Mouse (Mus musculus) heart, embryonic 15.5 days (tissue): ENCODE measurements around the gene Fnip2. TPM values are rescaled to one million over a fixed set of nuclear protein-coding genes. Genes with fewer than 3 reads are reported as not detected.

Source experiments
- ATAC-seq: fragments of 200-750 bp; cut with Nextera tagmentation; replicated peaks from 2 replicates; pipeline ENCODE4 v1.8.0; 2017; ENCODE audit warnings: low read depth, moderate TSS enrichment; ENCODE audit not compliant: insufficient number of reproducible peaks, insufficient read depth, low FRiP score
- H3K27ac ChIP-seq: fragments of 300-500 bp; sonication (generic); 2 replicates; pipeline ENCODE4 v1.5.1; 2015; ENCODE audit warnings: mild to moderate bottlenecking, inconsistent platforms
- H3K27me3 ChIP-seq: fragments of 300-500 bp; sonication (generic); 2 replicates; pipeline ENCODE4 v1.6.1; 2015; ENCODE audit warnings: inconsistent platforms
- H3K36me3 ChIP-seq: fragments of 300-500 bp; sonication (generic); 2 replicates; pipeline ENCODE4 v1.6.1; 2015; ENCODE audit warnings: mild to moderate bottlenecking, inconsistent platforms
- H3K4me1 ChIP-seq: fragments of 300-500 bp; sonication (generic); replicated peaks from 2 replicates; pipeline ENCODE4 v1.6.1; 2015; ENCODE audit warnings: inconsistent platforms
- H3K4me2 ChIP-seq: fragments of 300-500 bp; sonication (generic); 2 replicates; pipeline ENCODE4 v1.6.1; 2015; ENCODE audit warnings: inconsistent platforms, mild to moderate bottlenecking, moderate library complexity
- H3K4me3 ChIP-seq: fragments of 300-500 bp; sonication (generic); 2 replicates; pipeline ENCODE4 v1.5.1; 2015; ENCODE audit warnings: mild to moderate bottlenecking, inconsistent platforms
- H3K9ac ChIP-seq: fragments of 300-500 bp; sonication (generic); 2 replicates; pipeline ENCODE4 v1.6.1; 2015; ENCODE audit warnings: mild to moderate bottlenecking, inconsistent platforms
- H3K9me3 ChIP-seq: fragments of 300-500 bp; sonication (generic); replicated peaks from 2 replicates; pipeline ENCODE4 v1.6.1; 2016; ENCODE audit warnings: inconsistent platforms
- WGBS: fragments of 180-500 bp; shearing (Covaris S2); methylation state at CpG from one replicate; pipeline ENCODE4 v1.1.7; 2015; ENCODE audit warnings: mixed read lengths; 5-methylcytosine and 5-hydroxymethylcytosine counted together
- polyA plus RNA-seq: library from polyadenylated mRNA; unstranded; fragments of >200 nt; fragmentation: Nextera tagmentation; extraction: Ambion mirVana; gene quantifications from 2 replicates; pipeline ENCODE4 v1.2.1, GENCODE M21; 2015

Fnip2 gene
- polyA plus RNA-seq, 1 experiment from 2014 or later: 2.9 TPM

DNA sequence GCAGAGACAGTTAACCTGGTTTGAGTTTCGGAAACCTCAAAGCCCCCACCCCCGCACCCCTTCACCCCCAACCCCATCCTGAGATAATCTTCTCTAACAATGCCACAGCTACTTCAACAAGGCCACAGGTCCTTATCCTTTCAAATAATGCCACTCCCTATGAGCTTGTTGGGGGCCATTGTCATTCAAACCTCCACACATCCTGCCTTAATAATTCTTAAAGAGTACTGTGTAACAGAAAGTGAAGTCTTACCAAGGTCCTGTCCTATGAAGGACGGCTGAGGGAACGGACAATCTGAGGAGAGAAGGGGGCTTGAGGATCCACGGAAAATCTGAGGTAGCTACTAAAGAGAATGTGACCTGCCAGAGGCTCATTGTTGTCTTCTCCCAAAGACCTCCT lies 132.6 kb downstream of the Fnip2 start:
- ATAC-seq: no peak
- Histone ChIP-seq H3K9me3 (no peaks in the 10 kb centered on the region), H3K4me3 (no peak overlapping the region), H3K36me3 (no peaks in the 10 kb centered on the region), H3K27me3 (no peaks in the 10 kb centered on the region), H3K27ac (no peak overlapping the region), H3K4me2 (no peak overlapping the region), H3K9ac (no peak overlapping the region), H3K4me1 (no peaks in the 10 kb centered on the region)
- WGBS: 56% methylated on average over 5 of the region's 5 CpGs

DNA sequence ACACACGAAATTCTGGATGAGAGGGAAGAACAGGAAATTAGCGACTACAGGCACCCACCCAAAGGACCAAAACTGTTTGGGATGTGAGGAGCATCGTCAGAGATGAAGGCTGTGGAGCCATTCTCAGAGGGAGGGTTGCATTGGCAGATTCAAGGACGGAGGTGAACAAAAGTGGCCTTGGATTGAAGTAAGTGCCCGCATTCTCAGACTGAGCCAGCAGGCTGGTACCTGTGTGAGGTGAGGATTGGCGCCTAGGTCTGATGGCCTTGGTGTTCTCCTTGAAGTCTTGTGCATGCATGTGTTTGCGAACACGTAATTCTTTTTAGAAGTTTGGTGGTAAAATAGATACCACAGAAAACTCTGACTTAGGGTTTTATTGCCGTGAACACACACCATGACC lies 133.2 kb downstream of the Fnip2 start:
- Histone ChIP-seq H3K9me3 (no peaks in the 10 kb centered on the region), H3K9ac (no peak overlapping the region), H3K27ac (no peak overlapping the region), H3K4me2 (no peak overlapping the region), H3K27me3 (no peaks in the 10 kb centered on the region), H3K36me3 (no peaks in the 10 kb centered on the region), H3K4me3 (no peak overlapping the region), H3K4me1 (no peaks in the 10 kb centered on the region)
- 79% methylated on average over 9 of the region's 9 CpGs for WGBS
- no peak for ATAC-seq

DNA sequence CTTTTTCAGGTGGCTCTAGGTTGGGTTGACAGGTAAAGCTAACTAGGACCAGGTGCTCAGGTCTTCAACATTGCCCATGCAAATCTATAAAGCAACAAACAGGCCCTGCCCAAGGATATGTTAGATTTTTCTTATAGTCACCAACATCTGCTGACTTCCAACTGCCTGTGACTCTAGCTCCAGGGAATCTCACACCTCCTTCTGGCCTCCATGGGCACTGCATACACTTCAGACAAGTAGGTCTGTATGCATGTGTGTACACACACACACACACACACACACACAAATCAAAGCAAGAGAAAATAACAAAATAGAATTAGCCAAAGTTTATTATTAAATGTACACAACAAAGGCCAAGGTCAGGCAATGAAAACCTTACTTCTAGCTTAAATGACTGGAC lies 134.0 kb downstream of the Fnip2 start:
- H3K4me3 ChIP-seq: no peak overlapping the region
- H3K9ac ChIP-seq: no peak overlapping the region
- no peak for ATAC-seq
- no peaks in the 10 kb centered on the region for H3K27me3 ChIP-seq
- H3K4me1 ChIP-seq: no peaks in the 10 kb centered on the region
- no peak overlapping the region for H3K27ac ChIP-seq
- H3K4me2 ChIP-seq: no peak overlapping the region
- no peaks in the 10 kb centered on the region for H3K9me3 ChIP-seq
- no peaks in the 10 kb centered on the region for H3K36me3 ChIP-seq

DNA sequence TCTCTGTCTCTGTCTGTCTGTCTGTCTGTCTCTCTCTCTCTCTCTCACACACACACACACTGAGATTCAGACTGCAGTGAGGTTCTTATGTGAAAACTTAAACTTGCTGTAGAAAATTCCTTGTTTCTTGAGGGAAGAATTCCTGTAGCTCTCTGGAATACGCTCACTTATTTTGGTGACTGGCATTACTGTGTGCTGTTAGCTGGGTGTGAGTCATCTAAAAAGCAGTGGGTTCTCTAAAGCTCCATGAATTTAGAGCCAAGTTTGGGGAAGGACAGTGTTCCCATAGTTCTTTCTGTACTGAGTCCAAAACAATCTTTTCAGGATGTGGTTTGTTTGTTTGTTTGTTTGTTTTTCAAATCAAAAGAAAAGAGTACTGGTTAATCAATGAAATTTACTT lies 142.2 kb downstream of the Fnip2 start:
- H3K27ac ChIP-seq: no peak overlapping the region
- no peaks in the 10 kb centered on the region for H3K4me1 ChIP-seq
- H3K9me3 ChIP-seq: no peaks in the 10 kb centered on the region
- H3K4me2 ChIP-seq: no peak overlapping the region
- no peak overlapping the region for H3K9ac ChIP-seq
- H3K4me3 ChIP-seq: no peak overlapping the region
- ATAC-seq: no peak
- no peaks in the 10 kb centered on the region for H3K36me3 ChIP-seq
- H3K27me3 ChIP-seq: no peaks in the 10 kb centered on the region
- 66% methylated on average over 1 of the region's 1 CpGs for WGBS

DNA sequence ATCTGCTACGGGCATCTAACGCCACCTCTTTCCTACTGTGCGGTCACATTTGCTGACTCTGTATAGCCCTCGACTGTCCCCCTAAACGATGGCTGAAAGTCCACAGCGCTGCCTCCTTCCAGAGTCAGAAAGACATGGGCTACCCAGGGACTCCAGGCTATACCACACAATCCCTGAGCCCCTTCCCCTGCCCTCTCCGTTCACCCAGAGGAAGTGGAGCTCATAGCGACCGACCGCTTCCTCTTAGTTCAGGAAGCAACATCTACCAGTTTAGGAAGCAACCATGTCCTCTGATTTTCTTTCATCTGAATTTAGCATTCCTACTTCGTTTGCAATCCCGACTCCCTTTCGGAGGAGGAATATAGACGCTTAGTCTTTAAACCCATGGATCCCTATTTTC lies 148.7 kb downstream of the Fnip2 start:
- no peak overlapping the region for H3K4me2 ChIP-seq
- no peaks in the 10 kb centered on the region for H3K27me3 ChIP-seq
- no peak overlapping the region for H3K27ac ChIP-seq
- no peak for ATAC-seq
- H3K9ac ChIP-seq: no peak overlapping the region
- H3K4me3 ChIP-seq: no peak overlapping the region
- H3K9me3 ChIP-seq: no peaks in the 10 kb centered on the region
- H3K4me1 ChIP-seq: no peaks in the 10 kb centered on the region
- H3K36me3 ChIP-seq: no peaks in the 10 kb centered on the region
- 85% methylated on average over 14 of the region's 14 CpGs for WGBS

DNA sequence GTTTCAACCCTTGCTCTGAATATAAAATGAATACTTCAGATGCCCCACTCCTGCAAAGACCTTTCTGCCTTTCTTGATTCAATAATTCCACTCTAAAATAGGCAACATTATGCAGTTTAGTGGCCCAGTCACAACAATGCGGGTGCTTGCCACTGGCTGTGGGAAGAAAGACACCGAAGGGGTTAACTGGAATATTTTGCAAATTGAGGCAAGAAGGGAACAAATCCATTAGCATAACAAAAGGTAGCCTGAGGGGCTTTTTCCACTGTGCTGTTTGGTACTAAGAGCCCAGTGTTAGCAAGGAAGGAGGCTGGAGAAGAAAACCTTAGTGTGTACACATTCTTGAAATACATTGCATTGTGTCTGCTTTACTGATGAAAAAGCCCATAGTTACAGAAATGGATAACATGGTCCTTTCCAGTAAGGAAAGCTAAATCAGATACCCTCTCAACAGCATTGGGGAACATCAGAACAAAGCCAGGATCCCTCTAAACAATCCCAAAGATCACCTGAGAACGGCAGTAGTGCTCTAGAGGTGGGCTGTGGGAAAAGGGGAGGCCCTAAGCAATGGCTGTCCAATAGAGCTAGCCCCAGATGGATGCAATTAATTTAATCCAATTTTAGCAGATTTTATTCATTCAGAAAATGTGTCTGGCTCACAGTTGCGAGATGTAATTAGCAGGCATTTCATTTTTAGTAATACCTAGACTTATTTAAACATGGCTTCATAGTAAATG lies 150.5 kb downstream of the Fnip2 start:
- Histone ChIP-seq H3K9ac (no peak overlapping the region), H3K9me3 (no peaks in the 10 kb centered on the region), H3K27ac (no peak overlapping the region), H3K27me3 (no peaks in the 10 kb centered on the region), H3K36me3 (no peaks in the 10 kb centered on the region), H3K4me1 (no peaks in the 10 kb centered on the region), H3K4me3 (no peak overlapping the region), H3K4me2 (no peak overlapping the region)
- 68% methylated on average over 4 of the region's 4 CpGs for WGBS
- no peak for ATAC-seq

DNA sequence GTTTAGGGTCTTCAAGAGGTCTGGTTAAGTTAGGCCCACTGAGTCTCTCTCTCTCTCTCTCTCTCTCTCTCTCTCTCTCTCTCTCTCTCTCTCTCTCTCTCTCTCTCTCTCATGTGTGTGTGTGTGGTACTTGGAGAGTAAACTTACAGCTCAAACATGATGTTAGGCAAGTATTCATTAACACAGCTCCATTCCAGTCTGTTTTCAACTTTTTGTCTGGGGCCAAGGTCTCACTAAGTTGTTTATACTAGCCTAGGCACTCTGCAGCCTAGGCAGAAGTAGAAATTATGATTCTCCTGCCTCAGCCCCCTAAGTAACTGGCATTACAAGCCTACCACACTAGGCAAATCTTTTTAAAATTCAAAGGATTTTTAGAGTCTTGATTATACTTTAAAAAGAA lies 151.7 kb downstream of the Fnip2 start:
- Histone ChIP-seq H3K4me2 (no peak overlapping the region), H3K9ac (no peak overlapping the region), H3K27me3 (no peaks in the 10 kb centered on the region), H3K27ac (no peak overlapping the region), H3K9me3 (no peaks in the 10 kb centered on the region), H3K4me3 (no peak overlapping the region), H3K36me3 (no peaks in the 10 kb centered on the region), H3K4me1 (peaks cover 2% of the 10 kb centered on the region)
- ATAC-seq: no peak

DNA sequence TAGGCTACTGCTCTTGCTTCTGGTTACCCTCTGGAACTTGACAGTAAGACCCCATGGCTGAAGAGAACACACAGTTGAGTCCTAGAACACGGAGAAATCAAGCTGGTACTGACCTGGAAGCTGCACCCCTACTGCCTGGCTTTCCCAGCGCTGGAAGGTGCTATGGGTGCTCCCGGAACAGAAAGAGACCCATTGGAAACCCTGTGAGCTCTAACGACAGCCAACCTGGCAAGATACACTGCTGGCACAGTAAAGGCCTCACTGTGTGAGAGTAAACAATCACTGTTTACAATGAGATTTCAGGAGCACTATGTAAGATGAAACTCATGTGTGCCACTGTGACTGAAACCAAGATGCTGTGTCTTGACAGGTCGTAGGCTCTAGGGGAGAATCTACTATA lies 152.5 kb downstream of the Fnip2 start:
- Histone ChIP-seq H3K4me2 (no peak overlapping the region), H3K27me3 (no peaks in the 10 kb centered on the region), H3K4me3 (no peak overlapping the region), H3K9ac (no peak overlapping the region), H3K4me1 (peaks cover 2% of the 10 kb centered on the region), H3K36me3 (no peaks in the 10 kb centered on the region), H3K9me3 (no peaks in the 10 kb centered on the region), H3K27ac (no peak overlapping the region)
- WGBS: 70% methylated on average over 5 of the region's 5 CpGs
- no peak for ATAC-seq

DNA sequence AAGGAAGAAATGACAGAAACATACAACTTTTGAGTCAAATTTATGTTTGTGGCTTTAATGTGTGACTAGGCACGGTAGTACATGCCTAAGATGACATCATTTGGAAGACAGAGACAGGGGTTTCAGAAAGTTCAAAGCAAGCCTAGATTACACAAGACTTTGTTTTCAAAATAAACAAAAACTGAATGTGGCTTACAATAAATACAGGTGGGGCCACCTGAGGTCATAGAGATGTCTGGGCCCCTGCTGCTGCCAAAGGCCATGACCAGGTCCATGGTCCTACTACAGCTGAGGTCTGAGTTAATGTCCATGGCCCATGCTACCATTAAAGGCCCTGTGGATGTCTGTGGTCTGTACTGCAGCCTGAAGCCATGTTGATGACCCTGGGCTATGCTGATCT lies 154.1 kb downstream of the Fnip2 start:
- Histone ChIP-seq H3K4me1 (peaks cover 2% of the 10 kb centered on the region), H3K9me3 (no peaks in the 10 kb centered on the region), H3K4me3 (no peak overlapping the region), H3K27ac (no peak overlapping the region), H3K36me3 (no peaks in the 10 kb centered on the region), H3K4me2 (no peak overlapping the region), H3K27me3 (no peaks in the 10 kb centered on the region), H3K9ac (no peak overlapping the region)
- no peak for ATAC-seq
- 77% methylated on average over 1 of the region's 1 CpGs for WGBS

DNA sequence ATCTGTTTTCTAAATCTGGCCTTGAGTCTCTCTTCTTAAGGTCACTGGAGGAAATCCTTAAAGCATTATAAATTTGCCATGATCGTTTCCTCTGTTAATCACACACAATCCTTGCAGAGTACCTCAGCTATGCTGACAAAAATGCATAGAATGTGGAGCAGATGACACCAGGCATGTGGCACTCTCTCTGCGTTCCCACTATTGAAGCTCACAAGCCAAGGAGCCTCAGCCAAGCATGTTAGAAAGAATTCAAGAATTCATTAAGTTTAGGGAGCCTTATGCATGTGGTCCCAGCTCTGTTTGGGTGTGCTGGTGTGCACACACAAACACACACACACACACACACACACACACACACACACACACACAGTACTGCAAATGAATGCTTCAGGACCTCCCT lies 155.9 kb downstream of the Fnip2 start:
- Histone ChIP-seq H3K9ac (no peak overlapping the region), H3K9me3 (no peaks in the 10 kb centered on the region), H3K4me2 (no peak overlapping the region), H3K4me1 (peaks cover 2% of the 10 kb centered on the region), H3K27ac (no peak overlapping the region), H3K27me3 (no peaks in the 10 kb centered on the region), H3K4me3 (no peak overlapping the region), H3K36me3 (no peaks in the 10 kb centered on the region)
- no peak for ATAC-seq
- WGBS: 42% methylated on average over 2 of the region's 2 CpGs

DNA sequence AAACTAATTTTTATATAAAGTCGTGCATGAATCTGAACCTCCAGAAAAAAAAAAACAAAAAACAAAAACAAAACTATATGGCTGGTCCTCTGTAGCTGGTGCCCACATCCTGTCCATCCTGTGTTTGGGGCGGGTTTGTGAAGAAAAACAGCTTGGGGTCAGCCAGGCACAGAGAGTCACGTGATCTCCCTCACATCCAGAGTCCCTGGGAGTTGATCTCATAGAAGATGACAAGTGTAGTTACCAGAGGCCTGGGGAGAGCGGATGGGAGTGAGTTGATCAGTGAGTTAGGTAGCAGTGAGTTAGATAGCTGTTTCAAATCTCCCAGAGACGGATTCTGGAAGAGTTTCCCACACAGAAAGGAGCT lies 157.0 kb downstream of the Fnip2 start:
- no peak overlapping the region for H3K27ac ChIP-seq
- no peak overlapping the region for H3K4me3 ChIP-seq
- ATAC-seq: no peak
- 44% methylated on average over 5 of the region's 5 CpGs for WGBS
- no peak overlapping the region for H3K9ac ChIP-seq
- H3K9me3 ChIP-seq: no peaks in the 10 kb centered on the region
- no peak overlapping the region for H3K4me2 ChIP-seq
- H3K4me1 ChIP-seq: peaks cover 2% of the 10 kb centered on the region
- no peaks in the 10 kb centered on the region for H3K36me3 ChIP-seq
- no peaks in the 10 kb centered on the region for H3K27me3 ChIP-seq

DNA sequence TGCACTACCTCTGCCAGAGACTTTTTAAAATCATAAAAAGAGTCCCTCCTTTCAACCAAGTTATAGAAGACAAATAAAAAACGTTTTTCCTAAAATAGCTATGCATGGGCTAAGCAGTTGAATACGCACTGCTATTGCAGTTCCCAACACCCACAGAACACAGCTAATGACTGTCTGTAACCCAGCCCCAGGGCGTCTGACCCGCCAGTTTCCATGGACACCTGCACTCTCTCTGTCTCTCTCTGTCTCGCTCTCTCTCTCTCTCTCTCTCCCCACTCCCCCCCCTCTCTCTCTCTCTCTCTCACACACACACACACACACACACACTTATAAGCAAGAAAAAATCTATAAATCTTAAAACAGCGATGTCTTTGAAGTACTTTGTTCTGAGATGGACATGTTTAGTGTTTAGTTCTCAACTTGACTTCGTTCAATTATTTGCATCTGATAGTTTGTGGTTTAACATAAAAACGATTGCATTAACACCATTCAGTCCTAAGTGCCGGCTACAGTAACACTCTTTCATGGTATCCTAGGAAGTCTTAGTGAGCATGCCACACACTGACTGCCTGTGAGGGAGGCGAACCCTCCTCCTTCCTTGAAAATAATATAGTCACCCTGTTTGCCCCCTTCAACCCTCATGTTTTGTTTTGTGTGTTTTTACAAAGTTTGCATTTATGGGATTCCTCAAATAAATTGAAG lies 157.5 kb downstream of the Fnip2 start:
- no peak overlapping the region for H3K9ac ChIP-seq
- H3K27ac ChIP-seq: no peak overlapping the region
- no peaks in the 10 kb centered on the region for H3K9me3 ChIP-seq
- no peak for ATAC-seq
- H3K4me2 ChIP-seq: no peak overlapping the region
- no peak overlapping the region for H3K4me3 ChIP-seq
- H3K4me1 ChIP-seq: peaks cover 2% of the 10 kb centered on the region
- no peaks in the 10 kb centered on the region for H3K36me3 ChIP-seq
- no peaks in the 10 kb centered on the region for H3K27me3 ChIP-seq
- WGBS: 44% methylated on average over 10 of the region's 10 CpGs
